Mouse (Mus musculus) adrenal gland, postnatal 10 days (tissue): Measurements from ENCODE around the gene Syk. TPM values are rescaled to one million over a fixed set of nuclear protein-coding genes. Genes with fewer than 3 reads are reported as not detected.

Source experiments
- total RNA-seq, 2 experiments: library from RNA; stranded (reverse); gene quantifications; 2 replicates each; pipeline ENCODE4 v1.2.3; 2021

The Syk gene
- total RNA-seq, 2 experiments from 2014 or later: 8.2 to 8.3 TPM

Other genes starting within 250 kb of the Syk start
- gene Diras2, start 51.9 kb upstream of the Syk start, total RNA-seq: 1 to 10 TPM; 4.3 to 5.0 TPM